Mouse (Mus musculus): ENCODE data around the gene Duox2. TPM values are rescaled to one million over a fixed set of nuclear protein-coding genes. Genes with fewer than 3 reads are reported as not detected.
A peak's percentile ranks its signal among the peaks of the same experiment; 100 is the strongest.

Duox2 gene
- polyA plus RNA-seq, 1 experiment, result 0.11 TPM

GRCm38 (mm10) chr2:122301081-122301920, 3.1 kb upstream of the Duox2 start:
- Histone ChIP-seq H3K4me3 (replicated peaks; ENCODE audit: insufficient read depth, low read depth, low read length) (peak overlapping the region; percentile 19), H3K4me1 (ENCODE audit: control insufficient read depth, insufficient read depth, low read length) (peaks cover 17% of the 10 kb centered on the region), H3K27ac (ENCODE audit: insufficient read depth, low read length) (no peak overlapping the region), H3K27me3 (ENCODE audit: control insufficient read depth, insufficient read depth, low read length) (no peaks in the 10 kb centered on the region; the same call in 1 of the 2 replicates)
- no peak for TF ChIP-seq POLR2A (IDR thresholded peaks at IDR 0.05; ENCODE audit: borderline replicate concordance, insufficient read depth, low read length)
- no peak for TF ChIP-seq CTCF (IDR thresholded peaks at IDR 0.05; ENCODE audit: borderline replicate concordance, insufficient read depth, low read depth, low read length)
- DNase-seq, result peak; percentile 43 to 58
- under 1% methylated on average over 48 of the region's 48 CpGs for WGBS

- no peak for DNase-seq
- TF ChIP-seq POLR2A (IDR thresholded peaks at IDR 0.05; ENCODE audit: borderline replicate concordance, insufficient read depth, low read length), result no peak
- TF ChIP-seq CTCF (IDR thresholded peaks at IDR 0.05; ENCODE audit: borderline replicate concordance, insufficient read depth, low read depth, low read length), result no peak
- Histone ChIP-seq H3K27ac (ENCODE audit: insufficient read depth, low read length) (no peak overlapping the region), H3K4me3 (replicated peaks; ENCODE audit: insufficient read depth, low read depth, low read length) (no peak overlapping the region), H3K4me1 (ENCODE audit: control insufficient read depth, insufficient read depth, low read length) (peaks cover 17% of the 10 kb centered on the region), H3K27me3 (ENCODE audit: control insufficient read depth, insufficient read depth, low read length) (no peaks in the 10 kb centered on the region; the same call in 1 of the 2 replicates)
- 25% methylated on average over 14 of the region's 14 CpGs for WGBS
Measured at GRCm38 (mm10) chr2:122300656-122301020, 2.4 kb upstream of the Duox2 start.

GRCm38 (mm10) chr2:122299911-122300655, 1.8 kb upstream of the Duox2 start:
- 58% methylated on average over 14 of the region's 14 CpGs for WGBS
- Histone ChIP-seq H3K4me3 (replicated peaks; ENCODE audit: insufficient read depth, low read depth, low read length) (no peak overlapping the region), H3K27ac (ENCODE audit: insufficient read depth, low read length) (no peak overlapping the region), H3K4me1 (ENCODE audit: control insufficient read depth, insufficient read depth, low read length) (peaks cover 17% of the 10 kb centered on the region), H3K27me3 (ENCODE audit: control insufficient read depth, insufficient read depth, low read length) (no peaks in the 10 kb centered on the region; the same call in 1 of the 2 replicates)
- no peak for DNase-seq
- TF ChIP-seq CTCF (IDR thresholded peaks at IDR 0.05; ENCODE audit: borderline replicate concordance, insufficient read depth, low read depth, low read length), result no peak
- no peak for TF ChIP-seq POLR2A (IDR thresholded peaks at IDR 0.05; ENCODE audit: borderline replicate concordance, insufficient read depth, low read length)

GRCm38 (mm10) chr2:122298596-122299490, 594 bp upstream of the Duox2 start, which contains the start of gene Duoxa2:
Gene Duoxa2 (plus strand): TSS chr2:122298900.
- DNase-seq, result peak in 1 of 2 experiments; percentile 19
- 2% methylated on average over 43 of the region's 43 CpGs for WGBS
- TF ChIP-seq POLR2A (IDR thresholded peaks at IDR 0.05; ENCODE audit: borderline replicate concordance, insufficient read depth, low read length) (no peak), CTCF (IDR thresholded peaks at IDR 0.05; ENCODE audit: borderline replicate concordance, insufficient read depth, low read depth, low read length) (no peak)
- Histone ChIP-seq H3K4me3 (replicated peaks; ENCODE audit: insufficient read depth, low read depth, low read length) (peak within 1 kb of the TSS; percentile 34), H3K27me3 (ENCODE audit: control insufficient read depth, insufficient read depth, low read length) (no peaks in the 10 kb centered on the region; the same call in 1 of the 2 replicates), H3K4me1 (ENCODE audit: control insufficient read depth, insufficient read depth, low read length) (peaks cover 17% of the 10 kb centered on the region), H3K27ac (ENCODE audit: insufficient read depth, low read length) (no peak within 1 kb of the TSS)

GRCm38 (mm10) chr2:122297271-122298095, 766 bp downstream of the Duox2 start:
- H3K27ac ChIP-seq (ENCODE audit: insufficient read depth, low read length), result no peak overlapping the region
- no peaks in the 10 kb centered on the region; the same call in 1 of the 2 replicates for H3K27me3 ChIP-seq (ENCODE audit: control insufficient read depth, insufficient read depth, low read length)

GRCm38 (mm10) chr2:122294916-122295315, 3.3 kb downstream of the Duox2 start:
- TF ChIP-seq CTCF (IDR thresholded peaks at IDR 0.05; ENCODE audit: borderline replicate concordance, insufficient read depth, low read depth, low read length) (no peak), POLR2A (IDR thresholded peaks at IDR 0.05; ENCODE audit: borderline replicate concordance, insufficient read depth, low read length) (no peak)
- Histone ChIP-seq H3K4me3 (replicated peaks; ENCODE audit: insufficient read depth, low read depth, low read length) (no peak overlapping the region), H3K4me1 (ENCODE audit: control insufficient read depth, insufficient read depth, low read length) (peaks cover 10% of the 10 kb centered on the region), H3K27ac (ENCODE audit: insufficient read depth, low read length) (no peak overlapping the region), H3K27me3 (ENCODE audit: control insufficient read depth, insufficient read depth, low read length) (no peaks in the 10 kb centered on the region; the same call in 1 of the 2 replicates)
- WGBS, result 18% methylated on average over 7 of the region's 7 CpGs
- DNase-seq, result no peak

More at GRCm38 (mm10) chr2:122297271-122298095, 766 bp downstream of the Duox2 start:
- Histone ChIP-seq H3K4me3 (replicated peaks; ENCODE audit: insufficient read depth, low read depth, low read length) (no peak overlapping the region), H3K4me1 (ENCODE audit: control insufficient read depth, insufficient read depth, low read length) (peaks cover 17% of the 10 kb centered on the region)
- no peak for TF ChIP-seq CTCF (IDR thresholded peaks at IDR 0.05; ENCODE audit: borderline replicate concordance, insufficient read depth, low read depth, low read length)
- no peak for TF ChIP-seq POLR2A (IDR thresholded peaks at IDR 0.05; ENCODE audit: borderline replicate concordance, insufficient read depth, low read length)
- no peak for DNase-seq
- 2% methylated on average over 35 of the region's 35 CpGs for WGBS
